Mouse (Mus musculus) thymus, adult 2 months (tissue): ENCODE results near the gene Foxa3.

ENCODE experiments used
- CTCF ChIP-seq: fragments of 200-500 bp; IDR thresholded peaks from 2 replicates; pipeline ENCODE4 v1.5.1; 2012; ENCODE audit warnings: mild to moderate bottlenecking, control low read depth, low read length, moderate library complexity, borderline replicate concordance; ENCODE audit not compliant: control insufficient read depth, poor library complexity, insufficient read depth; ENCODE audit errors: extremely low read depth
- POLR2A ChIP-seq: fragments of 200-500 bp; IDR thresholded peaks from 2 replicates; pipeline ENCODE4 v1.6.1; 2012; ENCODE audit warnings: mild to moderate bottlenecking, low read length, control low read depth, moderate library complexity; ENCODE audit not compliant: control insufficient read depth, poor library complexity, insufficient read depth; ENCODE audit errors: extremely low read depth

- TF ChIP-seq POLR2A, result no peak
- TF ChIP-seq CTCF, result no peak
These were observed 55.7 kb downstream of the Foxa3 start for GRCm38 (mm10) chr7:18967603-18968002.
